Mouse (Mus musculus) adrenal gland, adult (tissue): Measurements from ENCODE around the gene Cldn10.

ENCODE experiments used
- DNase-seq, 2 experiments: peaks; one replicate each; pipeline ENCODE4 v3.0.0; 2022 to 2023; ENCODE audit warnings: low spot score in 1 of 2; ENCODE audit not compliant: inconsistent age in 2 of 2

Gene Cldn10

GRCm38 (mm10) chr14:118903867-118904562 is 116.3 kb downstream of the Cldn10 start:
- no peak for DNase-seq

GRCm38 (mm10) chr14:118907592-118907991 is 119.9 kb downstream of the Cldn10 start:
- no peak for DNase-seq

- DNase-seq, result no peak
These were observed 122.2 kb downstream of the Cldn10 start for GRCm38 (mm10) chr14:118909872-118910271.

- DNase-seq, result peak; percentile 73 to 93
These were observed 122.9 kb downstream of the Cldn10 start for GRCm38 (mm10) chr14:118910332-118911222.

GRCm38 (mm10) chr14:118911521-118911920 is 123.8 kb downstream of the Cldn10 start:
- DNase-seq, result no peak

GRCm38 (mm10) chr14:118913651-118914050 is 125.9 kb downstream of the Cldn10 start:
- no peak for DNase-seq

- DNase-seq, result peak in 1 of 2 experiments; percentile 66
These were observed 131.3 kb downstream of the Cldn10 start for GRCm38 (mm10) chr14:118919025-118919424.

GRCm38 (mm10) chr14:118920654-118921053 is 132.9 kb downstream of the Cldn10 start:
- DNase-seq, result no peak

GRCm38 (mm10) chr14:118922251-118922650 is 134.5 kb downstream of the Cldn10 start:
- DNase-seq, result no peak

- DNase-seq, result peak; percentile 22 to 44
These were observed 135.0 kb downstream of the Cldn10 start for GRCm38 (mm10) chr14:118922667-118923184.
